Mouse (Mus musculus) limb, embryonic 15.5 days (tissue): ENCODE measurements at regions not wholly inside any gene's neighbourhood (a gene's known extent, or its start where the extent isn't known, plus 50 kb on each side); places are given as distances from the start of the nearest gene placed in this dataset.

ENCODE experiments used
- ATAC-seq: fragments of 200-750 bp; cut with Nextera tagmentation; 2 replicates; pipeline ENCODE4 v1.8.0; 2017; ENCODE audit warnings: low read depth, moderate TSS enrichment; ENCODE audit not compliant: insufficient number of reproducible peaks, low FRiP score, low TSS enrichment
- H3K27ac ChIP-seq: fragments of 300-500 bp; sonication (generic); 2 replicates; pipeline ENCODE4 v1.5.1; 2015; ENCODE audit warnings: moderate library complexity, mild to moderate bottlenecking, inconsistent platforms
- H3K27me3 ChIP-seq: fragments of 300-500 bp; sonication (generic); 2 replicates; pipeline ENCODE4 v1.6.1; 2015; ENCODE audit warnings: inconsistent platforms
- H3K36me3 ChIP-seq: fragments of 300-500 bp; sonication (generic); 2 replicates; pipeline ENCODE4 v1.6.1; 2015; ENCODE audit warnings: inconsistent platforms
- H3K4me1 ChIP-seq: fragments of 300-500 bp; sonication (generic); 2 replicates; pipeline ENCODE4 v1.6.1; 2015; ENCODE audit warnings: inconsistent platforms
- H3K4me2 ChIP-seq: fragments of 300-500 bp; sonication (generic); 2 replicates; pipeline ENCODE4 v1.6.1; 2015; ENCODE audit warnings: mild to moderate bottlenecking, inconsistent platforms
- H3K4me3 ChIP-seq: fragments of 300-500 bp; sonication (generic); 2 replicates; pipeline ENCODE4 v1.5.1; 2015; ENCODE audit warnings: mild to moderate bottlenecking, inconsistent platforms
- H3K9ac ChIP-seq: fragments of 300-500 bp; sonication (generic); 2 replicates; pipeline ENCODE4 v1.6.1; 2015; ENCODE audit warnings: inconsistent platforms
- H3K9me3 ChIP-seq: fragments of 300-500 bp; sonication (generic); 2 replicates; pipeline ENCODE4 v1.6.1; 2016; ENCODE audit warnings: inconsistent platforms
- WGBS: fragments of 180-500 bp; shearing (Covaris S2); methylation state at CpG from one replicate; pipeline ENCODE4 v1.1.7; 2015; 5-methylcytosine and 5-hydroxymethylcytosine counted together

- H3K27ac ChIP-seq, result no peak overlapping the region
- H3K4me2 ChIP-seq, result no peak overlapping the region
- H3K4me3 ChIP-seq, result no peak overlapping the region
- H3K9me3 ChIP-seq, result no peaks in the 10 kb centered on the region
- no peak overlapping the region for H3K9ac ChIP-seq
- ATAC-seq, result no peak
- H3K4me1 ChIP-seq, result peaks cover 9% of the 10 kb centered on the region; the same call in 1 of the 2 replicates
- WGBS, result 62% methylated on average over 8 of the region's 8 CpGs
- no peaks in the 10 kb centered on the region for H3K36me3 ChIP-seq
- H3K27me3 ChIP-seq, result no peaks in the 10 kb centered on the region
These were observed 53.7 kb upstream of the Gm26657 start for GRCm38 (mm10) chr4:56686141-56686540.

GRCm38 (mm10) chr4:56685696-56686095 is 54.2 kb upstream of the Gm26657 start:
- peak overlapping the region; percentile 29; the same call in 1 of the 2 replicates for H3K4me2 ChIP-seq
- H3K9me3 ChIP-seq, result no peaks in the 10 kb centered on the region
- no peaks in the 10 kb centered on the region for H3K36me3 ChIP-seq
- H3K4me3 ChIP-seq, result no peak overlapping the region
- no peaks in the 10 kb centered on the region for H3K27me3 ChIP-seq
- H3K9ac ChIP-seq, result no peak overlapping the region
- H3K4me1 ChIP-seq, result peaks cover 9% of the 10 kb centered on the region; the same call in 1 of the 2 replicates
- ATAC-seq, result no peak
- 47% methylated on average over 8 of the region's 8 CpGs for WGBS
- H3K27ac ChIP-seq, result no peak overlapping the region

DNA sequence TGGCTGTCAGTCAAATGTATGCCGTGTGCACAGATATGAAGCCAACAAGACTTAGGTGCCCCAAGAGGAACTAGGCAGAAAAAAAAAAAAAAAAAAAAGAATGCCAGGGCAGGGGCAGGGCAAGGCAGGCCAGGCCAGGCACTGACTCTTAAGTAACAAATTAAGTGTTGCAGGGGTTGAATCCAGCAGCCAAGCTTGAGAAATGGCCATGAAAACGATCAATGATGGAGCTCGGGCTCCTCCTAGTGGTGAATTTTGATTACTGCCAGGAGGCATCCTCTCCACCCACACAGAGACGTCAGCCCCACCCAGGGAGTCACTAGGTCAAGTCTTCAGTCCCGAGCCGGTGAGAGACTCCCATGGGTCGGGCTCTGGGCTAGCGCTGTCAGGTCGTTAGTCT is 54.7 kb upstream of the Gm26657 start:
- Histone ChIP-seq H3K27me3 (no peaks in the 10 kb centered on the region), H3K27ac (no peak overlapping the region), H3K4me3 (no peak overlapping the region), H3K9ac (no peak overlapping the region), H3K9me3 (no peaks in the 10 kb centered on the region), H3K4me1 (peaks cover 9% of the 10 kb centered on the region; the same call in 1 of the 2 replicates), H3K4me2 (peak overlapping the region; percentile 29), H3K36me3 (no peaks in the 10 kb centered on the region)
- 5% methylated on average over 9 of the region's 9 CpGs for WGBS
- ATAC-seq, result no peak; the same call in 1 of the 2 replicates

GRCm38 (mm10) chr4:56684031-56684430 is 55.8 kb upstream of the Gm26657 start:
- H3K36me3 ChIP-seq, result no peaks in the 10 kb centered on the region
- ATAC-seq, result no peak
- H3K4me3 ChIP-seq, result no peak overlapping the region
- H3K4me1 ChIP-seq, result peaks cover 9% of the 10 kb centered on the region; the same call in 1 of the 2 replicates
- H3K4me2 ChIP-seq, result no peak overlapping the region
- H3K9ac ChIP-seq, result no peak overlapping the region
- H3K9me3 ChIP-seq, result no peaks in the 10 kb centered on the region
- no peaks in the 10 kb centered on the region for H3K27me3 ChIP-seq
- no peak overlapping the region for H3K27ac ChIP-seq
- WGBS, result 74% methylated on average over 7 of the region's 7 CpGs

DNA sequence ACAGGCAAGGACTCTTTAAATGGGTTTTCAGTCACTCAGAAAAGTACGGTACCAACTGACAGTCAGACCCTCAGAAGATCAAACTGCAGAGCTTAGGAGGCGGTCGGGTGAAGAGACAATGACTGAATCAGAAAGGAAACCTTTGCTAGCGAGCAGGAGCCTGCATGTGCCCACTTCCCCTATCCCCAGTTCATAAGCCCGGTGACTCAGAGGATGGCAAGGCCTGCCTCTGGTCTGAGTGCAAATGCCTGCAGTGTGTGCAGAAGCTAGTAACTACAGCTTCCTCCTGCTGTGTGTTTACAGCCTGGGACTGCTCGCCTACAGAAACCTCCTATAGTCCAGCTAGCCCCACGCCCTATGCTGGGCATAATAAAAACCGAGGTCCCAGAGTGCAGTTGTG is 58.7 kb upstream of the Gm26657 start:
- Histone ChIP-seq H3K4me3 (no peak overlapping the region), H3K36me3 (no peaks in the 10 kb centered on the region), H3K27ac (no peak overlapping the region), H3K9ac (no peak overlapping the region), H3K27me3 (no peaks in the 10 kb centered on the region), H3K4me2 (no peak overlapping the region), H3K9me3 (no peaks in the 10 kb centered on the region), H3K4me1 (peaks cover 9% of the 10 kb centered on the region; the same call in 1 of the 2 replicates)
- 57% methylated on average over 8 of the region's 8 CpGs for WGBS
- no peak for ATAC-seq

- 73% methylated on average over 4 of the region's 4 CpGs for WGBS
- Histone ChIP-seq H3K27me3 (no peaks in the 10 kb centered on the region), H3K4me3 (no peak overlapping the region), H3K4me1 (no peaks in the 10 kb centered on the region), H3K9ac (no peak overlapping the region), H3K36me3 (no peaks in the 10 kb centered on the region), H3K4me2 (no peak overlapping the region), H3K9me3 (no peaks in the 10 kb centered on the region), H3K27ac (no peak overlapping the region)
- ATAC-seq, result no peak
These were observed 66.0 kb upstream of the Gm26657 start for GRCm38 (mm10) chr4:56673868-56674267.

DNA sequence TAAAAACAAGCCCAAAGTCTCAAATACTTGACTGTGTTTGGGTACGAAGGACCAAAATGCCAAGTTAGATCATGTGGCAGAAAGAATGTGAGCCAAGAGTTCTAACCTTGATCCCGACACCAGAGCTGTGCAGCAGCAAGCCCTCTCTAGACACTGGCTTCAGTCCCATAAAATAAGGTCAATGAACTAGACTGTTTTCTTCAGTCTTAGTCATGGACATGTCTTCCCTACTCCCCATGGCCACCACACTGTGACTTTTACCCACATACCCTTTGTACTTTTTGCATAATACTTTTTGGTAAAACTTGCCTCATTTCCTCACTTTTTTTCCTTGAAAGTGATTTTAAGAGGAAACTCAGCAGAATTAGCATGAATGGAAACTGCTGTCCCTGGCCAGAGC is 74.9 kb upstream of the Gm26657 start:
- 45% methylated on average over 2 of the region's 2 CpGs for WGBS
- Histone ChIP-seq H3K36me3 (no peaks in the 10 kb centered on the region), H3K9ac (no peak overlapping the region), H3K4me2 (no peak overlapping the region), H3K4me1 (no peaks in the 10 kb centered on the region), H3K4me3 (no peak overlapping the region), H3K27me3 (no peaks in the 10 kb centered on the region), H3K27ac (no peak overlapping the region), H3K9me3 (no peaks in the 10 kb centered on the region)
- ATAC-seq, result no peak

DNA sequence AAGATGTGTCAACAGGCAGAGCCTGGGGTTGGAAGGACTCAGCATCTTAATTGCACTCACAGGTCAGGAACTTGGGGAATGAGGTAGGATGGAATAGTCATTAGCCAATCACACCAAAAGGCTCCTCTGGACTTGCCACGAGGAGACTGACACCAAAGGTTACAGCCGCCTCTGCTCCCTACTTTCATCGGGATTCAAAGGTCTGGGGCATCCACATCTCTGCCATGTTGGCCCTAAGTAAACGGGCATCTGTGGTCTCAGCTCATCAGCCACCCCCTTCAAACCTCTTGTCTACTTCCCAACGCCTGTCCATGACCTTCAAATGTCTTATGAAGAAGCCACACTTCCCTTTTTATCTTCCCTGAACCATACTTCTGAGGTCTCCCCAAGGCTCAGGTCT is 78.1 kb upstream of the Gm26657 start:
- Histone ChIP-seq H3K4me1 (peaks cover 6% of the 10 kb centered on the region), H3K9me3 (no peaks in the 10 kb centered on the region), H3K4me3 (no peak overlapping the region), H3K9ac (no peak overlapping the region), H3K36me3 (no peaks in the 10 kb centered on the region), H3K4me2 (no peak overlapping the region), H3K27me3 (no peaks in the 10 kb centered on the region), H3K27ac (no peak overlapping the region)
- WGBS, result 62% methylated on average over 5 of the region's 5 CpGs
- ATAC-seq, result no peak

DNA sequence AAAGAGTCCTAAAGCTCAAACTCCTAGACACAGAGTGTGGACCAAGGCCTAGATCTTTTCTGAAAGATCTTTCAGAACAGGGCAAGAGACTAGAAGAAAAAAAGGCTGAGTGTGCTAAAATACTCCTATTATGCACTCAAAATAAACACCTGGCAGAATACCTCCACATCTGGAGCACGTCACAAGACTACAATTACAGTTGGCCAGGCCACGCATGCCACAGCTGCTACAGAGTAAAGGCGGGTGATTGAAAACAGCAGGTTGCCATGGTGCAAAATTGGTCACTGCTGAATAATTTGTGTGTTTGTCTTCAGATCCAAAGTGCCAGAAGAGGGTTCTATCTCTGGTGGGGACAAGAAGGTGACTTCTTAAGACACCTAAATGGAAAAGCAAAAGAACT is 82.8 kb upstream of the Gm26657 start:
- ATAC-seq, result no peak
- H3K4me3 ChIP-seq, result no peak overlapping the region
- peaks cover 13% of the 10 kb centered on the region for H3K4me1 ChIP-seq
- H3K27me3 ChIP-seq, result no peaks in the 10 kb centered on the region
- no peak overlapping the region for H3K4me2 ChIP-seq
- H3K36me3 ChIP-seq, result no peaks in the 10 kb centered on the region
- 25% methylated on average over 3 of the region's 3 CpGs for whole genome bisulfite sequencing
- no peaks in the 10 kb centered on the region for H3K9me3 ChIP-seq
- no peak overlapping the region for H3K9ac ChIP-seq
- no peak overlapping the region for H3K27ac ChIP-seq

DNA sequence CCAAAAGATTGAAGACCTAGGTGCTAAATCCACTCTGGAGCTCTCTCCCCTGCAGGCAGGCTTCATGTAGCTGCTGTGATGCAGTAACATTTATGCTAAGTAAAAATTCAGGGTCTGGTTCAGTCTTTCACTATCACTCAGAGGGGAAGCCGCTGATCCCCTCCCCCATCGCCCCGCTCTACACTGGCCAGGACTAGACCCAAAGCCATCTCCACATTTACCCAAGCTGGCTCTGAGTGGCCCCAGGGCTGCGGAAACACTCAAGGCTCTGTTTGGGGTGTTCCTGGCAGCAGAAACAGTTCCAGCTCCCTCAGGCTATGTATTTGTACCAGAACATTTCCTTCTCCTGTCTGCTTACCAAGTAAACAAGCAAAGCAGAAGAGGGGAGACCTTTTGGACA is 85.5 kb upstream of the Gm26657 start:
- no peak overlapping the region for H3K9ac ChIP-seq
- H3K36me3 ChIP-seq, result no peaks in the 10 kb centered on the region
- H3K9me3 ChIP-seq, result no peaks in the 10 kb centered on the region
- H3K27ac ChIP-seq, result no peak overlapping the region
- WGBS, result 69% methylated on average over 4 of the region's 4 CpGs
- H3K4me1 ChIP-seq, result peaks cover 13% of the 10 kb centered on the region
- no peak for ATAC-seq
- no peak overlapping the region for H3K4me3 ChIP-seq
- H3K4me2 ChIP-seq, result no peak overlapping the region
- no peaks in the 10 kb centered on the region for H3K27me3 ChIP-seq

DNA sequence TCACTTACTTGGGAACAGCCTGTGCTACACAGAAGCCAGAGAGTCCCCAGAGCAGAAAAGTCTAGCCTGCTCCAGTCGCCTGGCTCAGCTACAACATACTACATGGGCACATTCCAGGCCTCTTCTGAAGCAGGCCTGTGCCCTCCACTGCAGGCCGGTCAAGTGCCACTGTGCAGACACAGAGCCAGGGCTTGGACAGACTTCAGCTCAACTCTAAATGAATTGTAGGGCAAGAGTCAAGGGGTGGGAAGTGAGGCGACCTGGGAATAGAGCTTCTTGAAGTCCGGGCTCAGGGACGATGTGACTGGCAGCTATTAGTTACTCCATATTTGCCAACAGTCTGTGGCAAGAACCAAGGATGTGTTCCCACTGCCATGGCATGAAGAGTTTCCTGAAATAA is 87.1 kb upstream of the Gm26657 start:
- peaks cover 13% of the 10 kb centered on the region for H3K4me1 ChIP-seq
- H3K4me3 ChIP-seq, result no peak overlapping the region
- no peak for ATAC-seq
- no peak overlapping the region for H3K27ac ChIP-seq
- 80% methylated on average over 5 of the region's 5 CpGs for WGBS
- H3K27me3 ChIP-seq, result no peaks in the 10 kb centered on the region
- no peaks in the 10 kb centered on the region for H3K9me3 ChIP-seq
- no peak overlapping the region for H3K4me2 ChIP-seq
- H3K9ac ChIP-seq, result no peak overlapping the region
- H3K36me3 ChIP-seq, result no peaks in the 10 kb centered on the region

DNA sequence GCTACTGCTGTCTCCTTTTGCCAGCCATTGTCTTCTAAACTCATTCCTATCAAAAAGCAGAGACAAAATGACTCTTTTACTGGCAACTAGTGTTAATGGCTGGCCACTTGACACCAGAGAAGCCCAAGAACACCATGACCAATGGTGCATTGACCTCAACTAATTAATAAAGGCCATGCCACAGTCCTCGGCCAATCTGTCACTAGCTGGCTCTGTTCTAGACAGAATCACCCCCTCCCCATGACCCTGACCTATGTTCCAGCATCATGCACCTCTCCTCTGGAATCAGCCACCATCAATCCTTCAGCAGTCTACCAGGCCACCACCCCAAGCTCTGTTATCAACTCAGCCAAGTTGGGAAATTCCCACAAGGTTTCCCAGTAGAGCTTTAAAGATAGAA is 90.1 kb upstream of the Gm26657 start:
- no peak overlapping the region for H3K4me3 ChIP-seq
- H3K27me3 ChIP-seq, result no peaks in the 10 kb centered on the region
- 78% methylated on average over 1 of the region's 1 CpGs for WGBS
- H3K4me2 ChIP-seq, result no peak overlapping the region
- H3K27ac ChIP-seq, result no peak overlapping the region
- ATAC-seq, result no peak
- peaks cover 7% of the 10 kb centered on the region for H3K4me1 ChIP-seq
- no peak overlapping the region for H3K9ac ChIP-seq
- no peaks in the 10 kb centered on the region for H3K36me3 ChIP-seq
- H3K9me3 ChIP-seq, result no peaks in the 10 kb centered on the region
